Mouse (Mus musculus) hindlimb bud, embryonic 11.5 days (tissue): ENCODE measurements around the gene Itpr1.

Experiments
- DNase-seq: peaks from one replicate; pipeline ENCODE4 v3.0.0-alpha.2; 2012; ENCODE audit warnings: low read depth, low spot score; ENCODE audit errors: extremely low spot score

The Itpr1 gene

GRCm38 (mm10) chr6:108316268-108316824 lies 103.5 kb downstream of the Itpr1 start:
- DNase-seq: no peak

- DNase-seq: no peak
These were observed 104.1 kb downstream of the Itpr1 start for GRCm38 (mm10) chr6:108316951-108317350.

- DNase-seq: no peak
These were observed 108.8 kb downstream of the Itpr1 start for GRCm38 (mm10) chr6:108321653-108322052.

GRCm38 (mm10) chr6:108324464-108325025 lies 111.6 kb downstream of the Itpr1 start:
- no peak for DNase-seq

- no peak for DNase-seq
These were observed 112.5 kb downstream of the Itpr1 start for GRCm38 (mm10) chr6:108325400-108325799.

GRCm38 (mm10) chr6:108325948-108326411 lies 113.1 kb downstream of the Itpr1 start:
- no peak for DNase-seq

GRCm38 (mm10) chr6:108326751-108327161 lies 113.9 kb downstream of the Itpr1 start:
- DNase-seq: no peak

- DNase-seq: no peak
These were observed 114.7 kb downstream of the Itpr1 start for GRCm38 (mm10) chr6:108327561-108327960.

GRCm38 (mm10) chr6:108328296-108328695 lies 115.4 kb downstream of the Itpr1 start:
- DNase-seq: no peak

GRCm38 (mm10) chr6:108330461-108330860 lies 117.6 kb downstream of the Itpr1 start:
- DNase-seq: no peak

- DNase-seq: no peak
These were observed 118.4 kb downstream of the Itpr1 start for GRCm38 (mm10) chr6:108331268-108331667.

GRCm38 (mm10) chr6:108334059-108334458 lies 121.2 kb downstream of the Itpr1 start:
- DNase-seq: no peak

GRCm38 (mm10) chr6:108335202-108335823 lies 122.4 kb downstream of the Itpr1 start:
- DNase-seq: no peak

- no peak for DNase-seq
These were observed 123.6 kb downstream of the Itpr1 start for GRCm38 (mm10) chr6:108336506-108336905.

GRCm38 (mm10) chr6:108337289-108337688 lies 124.4 kb downstream of the Itpr1 start:
- no peak for DNase-seq

- no peak for DNase-seq
These were observed 125.5 kb downstream of the Itpr1 start for GRCm38 (mm10) chr6:108338362-108338761.

GRCm38 (mm10) chr6:108342989-108343388 lies 130.1 kb downstream of the Itpr1 start:
- no peak for DNase-seq

- DNase-seq: no peak
These were observed 130.9 kb downstream of the Itpr1 start for GRCm38 (mm10) chr6:108343781-108344310.

- no peak for DNase-seq
These were observed 137.9 kb downstream of the Itpr1 start for GRCm38 (mm10) chr6:108350801-108351200.

- DNase-seq: no peak
These were observed 139.1 kb downstream of the Itpr1 start for GRCm38 (mm10) chr6:108351998-108352397.

GRCm38 (mm10) chr6:108367412-108367811 lies 154.5 kb downstream of the Itpr1 start:
- no peak for DNase-seq

GRCm38 (mm10) chr6:108369031-108369430 lies 156.1 kb downstream of the Itpr1 start:
- DNase-seq: no peak
